Mouse (Mus musculus) cerebral cortex, adult 2 months (tissue): ENCODE results near the gene Gm21776.

Experiments
- WGBS: fragments of 180-500 bp; shearing (Covaris S2); methylation state at CpG from one replicate; pipeline ENCODE4 v1.1.7; 2018; 5-methylcytosine and 5-hydroxymethylcytosine counted together

The Gm21776 gene

GRCm38 (mm10) chrY:76378362-76378761 is at the start of gene Gm21776:
Gm21776 (plus strand) TSS chrY:76378662.
- no CpG with 5 or more reads among the region's 3 CpGs for WGBS
